Mouse (Mus musculus): ENCODE results near the gene Fam240a.
A peak's percentile ranks its signal among the peaks of the same experiment; 100 is the strongest.

The Fam240a gene

DNA sequence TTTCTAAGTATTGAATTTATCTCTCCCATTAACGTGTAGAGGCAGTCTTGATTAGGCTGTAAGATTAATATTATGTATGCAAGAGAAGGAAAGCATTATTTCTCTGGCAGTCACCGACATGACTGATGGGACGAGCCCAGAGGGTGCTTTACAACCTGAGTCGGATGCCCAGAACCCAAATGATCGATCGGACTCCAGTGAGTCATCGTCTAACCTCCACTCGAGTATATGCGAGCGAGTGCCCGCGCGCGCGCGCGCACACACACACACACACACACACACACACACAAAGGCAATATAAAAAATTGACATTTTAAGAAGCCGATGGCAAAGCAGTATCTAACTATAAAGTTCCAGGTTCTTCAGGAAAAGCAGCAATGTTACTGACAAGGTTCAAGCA, 28.7 kb upstream of the Fam240a start:
- DNase-seq (ENCODE audit: low spot score in 2 of 2): no peak

DNA sequence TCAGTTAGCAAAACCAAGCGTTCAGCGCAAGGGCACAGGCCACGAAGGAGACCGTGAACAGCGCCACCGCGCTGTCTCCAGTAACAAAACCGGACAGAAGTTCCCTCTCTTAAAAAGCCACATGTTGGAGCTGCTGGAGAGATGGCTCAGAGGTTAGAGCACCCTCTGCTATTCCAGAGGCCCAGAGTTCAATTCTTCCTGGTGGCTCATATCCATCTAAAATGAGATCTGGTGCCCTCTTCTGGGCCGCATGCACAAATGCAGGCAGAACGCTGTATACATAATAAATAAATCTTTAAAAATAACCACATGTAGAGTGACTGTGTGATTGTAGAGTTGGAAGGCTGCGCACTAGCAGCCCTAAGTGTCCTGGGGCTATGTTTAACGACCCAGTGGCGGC, 27.6 kb upstream of the Fam240a start:
- DNase-seq (ENCODE audit: low spot score in 2 of 2): no peak

DNA sequence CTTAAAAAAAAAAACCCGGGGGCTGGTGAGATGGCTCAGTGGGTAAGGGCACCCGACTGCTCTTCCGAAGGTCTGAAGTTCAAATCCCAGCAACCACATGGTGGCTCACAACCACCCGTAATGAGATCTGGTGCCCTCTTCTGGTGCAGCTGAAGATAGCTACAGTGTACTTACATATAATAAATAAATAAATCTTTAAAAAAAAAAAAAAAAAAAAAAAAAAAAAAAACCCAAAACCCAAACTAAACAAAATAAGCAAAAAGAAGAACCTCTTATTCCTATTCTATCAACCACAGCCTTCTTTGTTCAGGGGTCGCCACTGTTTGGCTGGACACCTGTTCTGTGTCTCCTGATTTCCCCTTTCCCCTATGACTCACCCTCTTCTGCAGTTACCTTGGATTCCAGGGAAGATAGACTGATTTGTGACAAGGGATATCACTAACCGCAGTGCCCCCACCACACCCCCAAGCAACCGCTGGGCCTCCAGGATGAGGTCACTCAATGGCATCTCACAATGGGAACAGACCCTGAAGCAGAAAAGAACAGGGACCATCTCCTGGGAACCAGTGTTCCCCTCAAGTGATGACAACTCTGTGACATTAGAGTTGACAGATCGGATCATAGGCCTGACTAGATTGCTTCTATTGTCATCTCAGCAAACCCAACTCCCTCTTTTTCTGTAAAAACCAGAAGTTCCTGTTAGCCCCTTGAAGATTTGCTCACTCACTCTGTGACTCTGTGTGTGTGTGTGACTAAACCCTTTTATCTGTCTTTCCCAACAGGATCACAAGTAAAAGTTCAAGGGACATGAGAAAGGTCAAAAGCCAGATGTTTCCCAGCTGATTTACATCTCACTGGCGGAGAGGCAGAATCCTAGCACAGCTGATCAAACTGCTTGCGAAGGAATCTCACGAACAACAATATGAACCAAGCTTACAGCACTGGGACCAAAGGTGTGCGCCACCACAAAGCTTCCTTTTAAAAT, 21.1 kb upstream of the Fam240a start:
- DNase-seq (ENCODE audit: low spot score in 2 of 2): no peak

DNA sequence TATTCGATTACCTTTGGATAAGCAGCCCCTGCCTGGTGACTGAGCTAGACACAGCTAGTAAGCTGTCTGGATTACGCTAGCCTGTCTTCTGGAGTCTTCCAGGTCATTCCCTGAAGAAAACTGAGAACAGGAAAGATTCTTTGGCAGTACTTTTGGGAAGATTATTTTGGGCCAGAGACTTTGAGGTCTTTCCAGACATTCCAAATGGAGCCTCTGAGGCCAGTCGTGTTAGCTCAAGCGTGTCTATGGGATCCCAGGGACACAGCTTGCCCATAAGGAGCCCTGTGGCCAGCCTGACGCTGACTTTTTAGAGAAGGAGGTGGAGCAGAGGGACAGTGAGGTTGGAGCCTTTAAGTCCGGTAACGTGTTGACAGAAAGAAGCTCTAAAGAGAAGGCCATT, 19.3 kb upstream of the Fam240a start:
- DNase-seq (ENCODE audit: low spot score in 2 of 2): no peak

DNA sequence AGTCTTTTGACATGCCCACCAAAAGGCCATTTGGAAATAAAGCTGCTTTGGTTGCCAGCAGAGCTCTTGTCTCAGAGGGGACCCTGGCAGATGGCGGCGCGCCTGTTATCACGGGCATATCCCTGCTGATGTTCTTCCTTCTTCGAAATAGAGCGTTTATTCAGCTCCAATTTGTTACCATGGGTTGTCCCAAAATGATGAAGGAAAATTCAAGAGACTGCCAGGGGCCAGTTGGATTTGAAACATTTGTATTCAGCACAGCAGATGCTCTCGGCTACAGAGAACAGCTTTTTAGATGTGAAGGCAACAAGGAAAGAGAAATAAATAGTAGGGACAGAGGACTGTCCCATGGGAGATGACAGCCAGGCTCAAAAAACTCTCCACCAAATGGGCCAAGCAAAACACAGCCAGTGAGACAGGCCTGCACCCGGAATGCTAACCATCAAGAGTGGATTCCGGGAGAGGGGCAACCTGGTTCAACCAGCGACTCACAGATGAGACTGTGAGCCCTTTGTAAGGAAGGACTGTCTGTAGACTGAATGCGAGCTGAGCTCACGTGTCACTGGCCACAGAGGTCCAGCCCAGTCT, 17.3 kb upstream of the Fam240a start:
- DNase-seq (ENCODE audit: low spot score in 2 of 2): no peak

DNA sequence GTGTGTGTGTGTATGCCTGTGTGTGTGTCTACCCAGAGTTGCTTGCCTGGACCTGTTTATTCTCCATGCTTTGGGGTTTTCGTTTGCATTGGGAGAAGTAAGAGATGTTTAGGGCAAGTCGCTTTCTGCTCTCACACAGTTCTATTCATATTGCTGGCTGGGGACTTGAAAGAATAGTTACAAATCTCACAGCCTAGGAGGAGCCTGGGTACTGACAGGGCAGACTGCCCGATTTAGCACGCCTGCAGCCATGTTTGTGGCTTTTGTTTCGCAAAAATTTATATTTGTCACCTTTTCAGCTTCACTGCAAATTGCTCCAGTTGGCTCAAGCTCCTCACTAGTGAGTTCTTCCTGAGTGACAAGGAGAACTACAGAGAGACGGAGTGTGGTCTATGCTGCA, 14.9 kb upstream of the Fam240a start:
- DNase-seq (ENCODE audit: low spot score in 2 of 2): no peak

DNA sequence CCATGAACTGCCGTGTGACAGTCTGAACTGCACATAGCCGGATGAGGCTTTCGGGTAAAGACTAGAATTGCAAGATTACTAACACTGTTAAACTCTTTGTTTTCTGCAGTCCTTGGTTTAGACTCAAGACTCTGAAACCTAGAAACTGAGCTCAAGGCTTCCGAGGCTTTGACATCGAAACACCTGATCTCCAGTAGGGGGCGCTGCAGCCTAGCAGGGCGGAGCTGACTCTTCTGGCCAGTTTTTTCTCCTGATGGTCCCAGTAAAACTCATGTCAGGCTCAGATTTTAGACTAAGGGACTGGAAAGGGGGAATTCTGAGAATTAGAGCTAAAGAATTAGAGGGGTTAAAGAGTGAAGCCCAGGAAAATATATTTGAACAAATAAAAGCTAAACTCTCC, 6.1 kb upstream of the Fam240a start:
- DNase-seq (ENCODE audit: low spot score in 2 of 2): peak; percentile 39 to 54

DNA sequence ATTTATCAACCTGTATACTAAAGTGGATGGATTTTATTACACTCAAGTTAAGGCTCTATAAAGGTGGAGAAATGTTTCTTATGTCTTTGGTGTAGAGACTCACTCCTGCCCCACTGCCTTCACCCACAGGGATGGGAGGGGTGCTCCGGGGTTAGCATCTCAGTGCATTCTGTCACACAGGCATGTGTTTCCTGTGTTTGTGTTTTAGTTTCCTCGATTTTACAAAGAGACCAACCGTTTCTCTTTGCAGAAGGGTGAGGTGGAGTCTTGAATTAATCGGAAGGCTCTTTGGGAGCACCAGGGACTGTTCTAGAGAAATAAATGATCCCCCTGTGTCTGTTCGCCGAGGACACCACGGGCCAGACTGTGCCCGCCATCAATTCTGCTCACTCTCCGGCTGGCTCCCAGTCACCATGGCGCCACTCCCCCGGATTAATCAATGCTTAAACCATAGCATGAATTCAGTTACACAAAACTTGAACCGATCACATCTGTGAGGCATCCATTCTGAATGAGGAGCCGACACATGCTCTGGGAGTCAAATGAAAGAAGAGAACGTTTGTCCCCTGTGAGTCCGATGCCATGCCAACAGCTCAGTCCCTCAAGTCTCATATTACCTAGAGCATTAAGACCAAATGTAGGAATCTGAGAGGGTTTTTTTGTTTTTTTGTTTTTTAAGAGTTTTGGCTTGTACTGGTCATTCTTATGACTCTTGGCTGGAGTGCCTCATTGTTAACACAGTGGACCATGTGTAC, 4.2 kb upstream of the Fam240a start:
- DNase-seq (ENCODE audit: low spot score in 2 of 2): no peak

DNA sequence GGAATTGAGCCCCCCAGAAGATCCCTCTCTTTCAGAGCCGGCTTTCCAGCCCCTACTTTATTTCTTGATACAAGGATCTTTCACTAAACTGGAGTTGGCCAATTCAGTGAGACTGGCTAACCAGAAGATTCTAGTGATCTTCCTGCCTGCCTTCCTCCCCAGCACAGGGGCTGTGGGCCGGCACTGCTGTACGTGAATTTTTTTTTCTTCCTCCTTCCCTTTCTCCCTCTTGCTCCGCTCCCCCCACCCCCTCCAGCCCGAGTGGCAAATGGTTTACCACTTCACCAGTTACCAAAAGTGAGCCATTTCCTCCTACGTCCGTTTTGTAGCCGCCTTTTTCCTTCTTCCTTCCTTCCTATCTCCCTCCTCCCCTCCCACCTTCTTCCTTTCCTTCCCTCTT, 1.2 kb downstream of the Fam240a start:
- DNase-seq (ENCODE audit: low spot score in 2 of 2): no peak

DNA sequence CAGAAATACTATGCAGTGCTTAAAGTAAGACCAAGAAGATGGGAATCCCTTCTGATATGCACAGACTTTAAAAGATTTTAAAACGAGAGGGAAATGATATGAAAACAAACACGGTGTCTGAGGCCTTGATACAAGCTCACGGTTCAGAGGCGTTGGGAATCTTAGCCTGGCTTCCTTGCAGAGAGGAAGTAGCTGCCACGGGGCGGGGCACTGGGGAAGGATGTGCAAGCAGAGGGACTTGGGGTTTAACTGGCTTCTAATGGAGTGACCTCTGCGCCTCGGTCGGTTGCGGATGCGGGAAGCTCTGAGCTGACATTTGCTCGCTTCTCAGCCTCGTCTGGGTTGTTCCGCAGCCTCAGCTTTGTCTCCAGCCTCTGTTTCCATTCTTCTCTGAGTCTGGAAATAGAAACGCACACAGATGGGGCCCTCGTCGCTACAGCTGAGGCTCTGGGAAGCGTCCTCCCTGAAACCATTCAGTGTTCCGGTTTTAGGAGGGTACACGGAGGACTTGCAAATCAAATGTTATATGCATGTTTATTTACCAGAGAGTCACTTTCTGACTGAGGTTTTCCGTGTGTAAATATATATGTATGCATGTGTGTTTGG, 1.9 kb downstream of the Fam240a start:
- DNase-seq (ENCODE audit: low spot score in 2 of 2): no peak

DNA sequence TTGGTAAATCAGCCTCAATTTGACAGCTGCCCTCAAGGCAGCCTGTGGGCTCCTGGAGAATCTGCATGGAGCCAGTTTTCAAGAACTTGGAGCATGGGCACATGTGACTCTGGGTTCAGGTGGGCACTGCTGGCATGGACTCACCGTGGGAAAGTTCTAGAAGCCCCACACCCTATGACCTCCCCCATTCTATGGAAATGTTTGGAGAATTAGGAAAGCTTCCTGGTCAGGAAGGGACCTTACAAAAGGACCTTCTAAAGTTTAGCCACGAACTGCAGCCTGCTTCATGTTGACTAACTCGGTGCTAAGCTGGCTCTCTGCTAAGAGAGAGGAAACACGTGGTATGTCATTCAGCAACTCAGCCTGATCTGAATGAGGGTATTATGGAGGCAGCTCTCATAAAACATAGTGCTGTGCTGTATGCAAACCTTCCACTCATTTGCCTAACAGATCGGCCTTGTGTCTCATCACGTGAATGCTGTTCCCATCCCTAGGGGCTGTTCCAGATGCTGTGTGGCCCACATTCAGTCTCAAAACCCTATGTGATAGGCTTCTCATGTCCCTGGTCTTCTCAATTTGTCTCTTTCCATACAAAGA, 7.2 kb downstream of the Fam240a start:
- DNase-seq (ENCODE audit: low spot score in 2 of 2): no peak

DNA sequence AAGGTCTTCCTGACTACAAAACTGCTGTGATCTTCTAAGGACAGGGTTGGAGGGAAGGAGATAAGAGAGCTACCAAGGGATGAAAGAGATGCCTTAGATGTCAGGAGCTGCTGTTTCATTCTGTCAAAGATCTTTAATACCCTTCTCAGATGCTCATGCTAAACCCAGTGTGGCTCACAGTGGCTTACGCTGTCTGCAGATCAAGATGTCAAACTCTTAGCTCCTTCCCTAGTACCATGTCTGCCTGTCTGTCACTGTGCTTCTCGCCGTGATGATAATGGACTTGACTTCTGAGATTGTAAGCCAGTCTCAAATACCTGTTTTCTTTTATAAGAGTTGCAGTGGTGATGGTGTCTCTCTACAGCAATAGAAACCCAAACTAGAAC, 8.0 kb downstream of the Fam240a start:
- no peak for DNase-seq (ENCODE audit: low spot score in 2 of 2)

DNA sequence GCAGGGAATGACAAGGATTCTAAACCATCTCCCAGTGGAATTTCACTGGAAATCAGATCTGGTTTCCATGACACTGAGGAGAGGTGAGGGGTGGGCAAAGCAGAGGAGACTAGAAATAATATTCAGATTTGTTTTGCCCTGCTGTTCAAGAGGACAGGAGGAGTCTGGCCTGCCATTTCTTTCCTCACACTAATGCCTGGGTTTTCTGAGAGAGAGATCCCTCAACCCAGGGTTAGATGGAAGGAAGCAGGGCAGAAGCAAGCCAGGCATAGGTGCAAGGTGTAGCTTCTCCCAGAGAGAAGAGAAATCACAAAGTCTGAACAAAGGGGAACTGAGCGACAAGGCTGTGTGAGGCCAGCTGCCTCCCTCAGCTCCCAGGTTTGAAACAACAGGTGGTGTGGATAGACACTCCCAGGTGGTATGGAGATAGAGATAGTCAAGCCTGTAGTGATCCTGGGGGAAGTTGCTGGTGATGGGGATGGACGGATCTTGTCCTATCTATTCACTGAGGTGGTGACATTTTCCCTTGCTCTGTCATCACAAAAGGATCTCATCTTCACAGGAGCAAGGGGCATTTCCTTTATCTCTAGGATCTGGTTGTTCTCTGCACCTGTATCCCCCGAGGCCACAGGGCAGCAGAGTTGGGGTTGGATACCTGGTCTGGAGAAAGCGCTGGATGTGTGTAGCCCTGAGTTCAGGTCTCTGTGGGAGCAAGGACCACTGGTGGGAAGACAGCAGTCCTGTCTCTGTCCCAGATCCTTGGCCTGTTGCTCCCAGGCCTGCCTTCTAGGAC, 8.6 kb downstream of the Fam240a start:
- no peak for DNase-seq (ENCODE audit: low spot score in 2 of 2)

DNA sequence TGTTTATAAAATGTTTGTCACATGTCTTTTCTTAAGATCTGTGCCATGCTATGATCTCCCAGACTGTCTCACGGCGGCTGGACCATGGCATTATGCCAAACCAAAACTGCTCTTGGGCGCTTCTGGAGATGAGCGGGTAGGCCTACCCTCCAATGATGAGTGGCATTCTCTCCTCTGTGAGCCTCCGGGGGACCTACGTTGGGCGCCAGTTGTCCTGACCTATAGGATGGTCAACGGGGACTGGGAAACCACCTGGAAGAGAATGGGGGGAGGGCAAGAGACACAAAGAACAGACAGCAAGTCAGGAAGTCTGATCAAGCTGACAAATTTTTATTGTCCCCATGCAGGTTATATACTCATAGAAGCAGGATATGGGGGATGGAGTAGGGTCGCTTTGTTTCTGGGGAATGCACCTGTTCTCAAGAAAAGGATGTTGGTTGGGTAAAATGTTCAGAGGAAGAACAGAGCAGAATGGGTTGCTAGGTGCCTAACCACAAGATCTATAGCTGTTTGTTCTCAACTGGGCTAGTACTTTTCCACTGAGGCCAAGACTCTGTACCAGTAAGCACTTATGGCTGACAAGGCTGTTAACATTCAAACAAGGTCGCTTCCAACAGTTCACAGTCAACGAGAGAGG, 9.3 kb downstream of the Fam240a start:
- DNase-seq (ENCODE audit: low spot score in 2 of 2): no peak

DNA sequence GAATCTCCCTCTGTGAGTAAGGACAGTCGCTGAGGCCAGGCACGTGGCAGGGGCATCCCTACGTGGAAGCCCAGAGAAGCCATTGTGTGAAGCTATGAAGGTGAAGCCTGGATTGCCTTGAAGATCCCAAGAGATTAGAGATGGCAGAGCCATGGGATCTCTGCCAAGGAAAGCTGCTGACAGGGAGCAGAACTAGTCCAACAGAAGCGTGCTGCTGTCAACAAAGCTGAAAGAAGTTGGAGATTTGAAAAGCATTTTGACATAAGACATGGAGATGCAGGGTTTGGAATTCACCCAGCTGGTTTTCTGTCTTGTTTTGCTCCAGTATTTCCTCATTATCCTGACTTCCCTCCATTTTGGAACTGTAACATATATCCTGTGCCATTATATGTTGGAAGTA, 14.4 kb downstream of the Fam240a start:
- DNase-seq (ENCODE audit: low spot score in 2 of 2): no peak

DNA sequence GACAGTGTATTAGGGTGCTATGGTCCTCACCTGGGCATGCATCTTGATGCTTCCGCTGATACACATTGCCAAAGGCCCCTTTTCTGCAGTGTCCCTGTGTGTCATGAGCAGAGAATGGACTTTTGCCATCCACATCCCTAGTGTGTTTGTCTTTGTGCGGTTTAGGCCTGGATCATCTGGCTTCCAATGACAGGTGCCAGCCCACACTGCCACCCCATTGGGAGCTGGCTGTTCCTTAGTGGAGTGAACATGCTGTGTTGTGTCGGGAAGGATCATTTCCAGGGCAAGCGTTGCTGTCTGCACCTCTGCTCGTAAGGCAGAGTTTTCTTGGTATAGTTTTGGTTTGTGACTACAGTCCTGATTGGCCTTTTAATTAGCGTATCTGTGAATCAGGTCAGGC, 15.5 kb downstream of the Fam240a start:
- DNase-seq (ENCODE audit: low spot score in 2 of 2): no peak

DNA sequence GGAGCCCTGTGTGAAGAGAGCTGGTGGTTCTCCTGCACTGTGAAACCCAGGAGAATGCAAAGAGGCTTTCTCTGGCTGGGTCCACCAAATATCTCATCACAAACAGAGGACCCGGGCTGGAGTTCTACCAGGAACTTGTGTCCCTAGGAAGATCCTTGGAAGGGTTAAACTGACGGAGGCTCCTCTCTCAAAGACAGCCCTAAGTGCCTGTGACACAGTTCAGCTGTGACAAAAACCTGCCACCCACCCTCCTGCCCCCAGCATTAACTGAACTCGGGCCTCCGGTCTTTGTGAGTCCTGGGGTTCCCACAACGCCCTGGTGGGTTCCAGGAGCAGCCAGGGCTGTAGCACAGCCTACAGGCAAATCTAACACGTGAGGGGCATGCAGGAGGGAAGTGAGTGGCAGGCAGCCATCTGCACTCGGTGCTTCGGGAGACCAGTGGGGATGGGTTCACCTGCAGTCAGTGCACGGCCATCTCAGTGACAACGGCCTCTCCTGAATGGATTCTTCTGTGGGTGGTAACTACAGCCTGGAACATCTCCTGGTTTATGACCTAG, 17.1 kb downstream of the Fam240a start:
- DNase-seq (ENCODE audit: low spot score in 2 of 2): no peak

DNA sequence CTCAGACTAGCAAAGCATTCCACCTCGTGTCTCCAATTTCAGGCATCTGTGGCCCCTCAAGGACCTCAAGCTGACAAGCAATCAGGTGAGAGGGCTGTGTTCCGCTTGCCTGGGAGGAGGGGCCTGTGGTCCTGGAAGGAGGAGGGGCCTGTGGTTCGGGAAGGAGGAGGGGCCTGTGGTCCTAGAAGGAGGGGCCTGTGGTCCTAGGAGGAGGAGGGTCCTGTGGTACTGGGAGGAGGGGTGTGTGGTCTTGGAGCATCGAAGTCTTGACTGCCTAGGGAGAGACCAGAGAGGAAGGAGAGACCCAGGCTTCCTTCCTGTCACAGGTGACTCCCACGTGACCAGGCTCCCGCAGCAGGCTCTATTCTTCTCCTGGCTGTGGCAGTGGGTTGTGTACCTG, 20.1 kb downstream of the Fam240a start:
- no peak for DNase-seq (ENCODE audit: low spot score in 2 of 2)

DNA sequence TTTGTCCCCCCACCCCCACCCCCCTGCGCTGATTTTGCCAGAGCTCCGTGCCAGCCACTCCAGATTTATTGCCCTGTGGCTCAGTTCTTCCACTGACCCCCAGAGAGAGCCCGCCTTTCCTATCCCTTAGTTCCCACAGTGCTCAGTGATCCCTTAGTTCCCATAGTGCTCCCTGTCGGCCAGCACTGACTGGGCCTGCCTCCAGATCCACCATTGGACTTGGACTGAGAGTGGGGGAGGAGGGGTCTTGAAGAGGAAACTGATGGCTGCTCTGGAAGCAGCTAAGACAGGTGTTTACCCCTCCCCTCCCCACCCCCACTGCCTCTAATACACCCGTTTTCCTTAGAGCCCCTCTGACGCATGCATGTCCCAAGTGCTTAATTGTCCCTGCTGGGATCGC, 20.7 kb downstream of the Fam240a start:
- no peak for DNase-seq (ENCODE audit: low spot score in 2 of 2)

DNA sequence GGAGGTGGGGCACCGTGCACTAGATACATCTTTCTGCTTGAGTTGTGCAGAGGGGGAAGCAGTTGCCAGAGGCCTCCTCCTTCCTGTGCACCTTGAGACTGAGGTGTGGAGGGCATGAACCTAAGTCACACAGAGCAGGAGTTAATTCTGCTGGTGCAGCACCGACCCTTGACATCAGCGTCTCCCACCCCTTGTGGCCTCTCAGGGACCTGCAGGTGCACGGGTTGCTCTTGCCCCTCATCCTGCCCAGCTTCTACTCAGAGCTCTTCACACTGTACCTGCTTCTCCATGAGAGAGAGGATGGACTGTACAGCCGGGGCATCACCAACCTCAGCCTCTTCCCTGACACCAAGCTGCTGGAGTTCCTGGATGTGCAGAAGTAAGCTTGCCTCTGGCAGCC, 21.2 kb downstream of the Fam240a start:
- DNase-seq (ENCODE audit: low spot score in 2 of 2): no peak

Measured in urinary bladder, postnatal 36 days (tissue).